In the genomic region with DNA sequence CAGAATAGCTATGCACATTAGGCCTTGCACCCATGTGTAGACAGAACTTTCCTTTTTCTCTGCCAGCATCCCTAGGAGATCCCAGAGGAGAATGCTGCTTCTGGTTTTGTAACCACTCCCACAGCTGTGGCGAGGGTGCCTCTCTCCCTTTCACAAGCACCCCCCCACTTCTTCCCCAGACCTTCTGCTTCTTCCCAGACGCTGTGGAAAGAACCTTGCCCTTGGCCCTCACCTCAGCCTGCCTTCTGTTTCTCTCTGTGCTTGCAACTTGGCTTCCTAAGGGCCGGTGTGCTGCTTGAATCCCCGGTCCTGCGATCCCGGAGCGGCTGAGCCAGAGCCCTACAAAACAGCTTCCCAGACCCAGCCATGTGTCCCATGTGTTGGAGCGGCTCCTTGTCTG, we compare ENCODE assay signal across 13 mouse cellular contexts. TPM values are rescaled to one million over a fixed set of nuclear protein-coding genes. Genes with fewer than 3 reads are reported as not detected.
A peak's percentile ranks its signal among the peaks of the same experiment; 100 is the strongest.
DNase-seq lines count a peak whose midpoint lies in the region; ATAC-seq and TF ChIP-seq lines count a peak whose summit lies in the region.
"Had no signal": no experiment of that assay in that cellular context is flagged by ENCODE, and none has a peak within 500 bp of the region (broad histone marks: within the 10 kb centered on the region; RNA-seq: fewer than 3 reads in every experiment).

No protein-coding gene starts in this region.

- no peaks in the 10 kb centered on the region for H3K27me3 ChIP-seq in lung, embryonic 14.5 days (ENCODE audit: insufficient read depth, low read length)
- no peaks in the 10 kb centered on the region for H3K27me3 ChIP-seq in MEL (ENCODE audit: control insufficient read depth in 1 of 2, insufficient read depth in 2 of 2, low read length in 2 of 2)
- no peaks in the 10 kb centered on the region for H3K27me3 ChIP-seq in intestine, embryonic 15.5 days (replicated peaks)
- no peaks in the 10 kb centered on the region for H3K27me3 ChIP-seq in small intestine, adult 2 months (ENCODE audit: control insufficient read depth, insufficient read depth, low read length)
- H3K27me3 ChIP-seq: neural tube, embryonic 12.5 days had no signal

- peak; percentile 36 to 56; a peak in 1 of 4 replicates for TF ChIP-seq POLR2A in MEL (IDR thresholded peaks at IDR 0.05; ENCODE audit: control insufficient read depth in 1 of 2, insufficient read depth in 1 of 2, low read depth in 1 of 2, low read length in 2 of 2, poor library complexity in 1 of 2)
- no peak for TF ChIP-seq POLR2A in small intestine, adult 2 months (IDR thresholded peaks at IDR 0.05; ENCODE audit: low read depth, low read length)

- H3K9ac ChIP-seq in lung, embryonic 14.5 days, result no peak overlapping the region
- peak overlapping the region; percentile 82 for H3K9ac ChIP-seq in MEL (ENCODE audit: control insufficient read depth, low read depth, low read length, poor library complexity, severe bottlenecking)
- H3K9ac ChIP-seq in intestine, embryonic 15.5 days, result no peak overlapping the region
- H3K9ac ChIP-seq: limb, embryonic 13.5 days; neural tube, embryonic 12.5 days had no signal

- no peak for TF ChIP-seq CTCF in lung, embryonic 14.5 days (IDR thresholded peaks at IDR 0.05; ENCODE audit: low read depth)
- TF ChIP-seq CTCF in MEL (IDR thresholded peaks at IDR 0.05 in 2 of 3, conservative IDR thresholded peaks at IDR 0.05 in 1 of 3; ENCODE audit: control insufficient read depth in 1 of 3, insufficient read depth in 1 of 3, low read depth in 2 of 3, low read length in 3 of 3, poor library complexity in 1 of 3, severe bottlenecking in 1 of 3), result no peak
- no peak for TF ChIP-seq CTCF in small intestine, adult 2 months (IDR thresholded peaks at IDR 0.05; ENCODE audit: extremely low read depth, insufficient read length, insufficient replicate concordance, low read depth, low read length)

- no peaks in the 10 kb centered on the region for H3K36me3 ChIP-seq in lung, embryonic 14.5 days (ENCODE audit: insufficient read depth)
- H3K36me3 ChIP-seq in MEL (ENCODE audit: control insufficient read depth in 1 of 2, insufficient read depth in 2 of 2, low read length in 2 of 2), result peaks cover 0 to 36% of the 10 kb centered on the region in 2 experiments; a peak in 2 of 4 replicates
- no peaks in the 10 kb centered on the region for H3K36me3 ChIP-seq in intestine, embryonic 15.5 days
- H3K36me3 ChIP-seq in small intestine, adult 2 months (ENCODE audit: control insufficient read depth, insufficient read depth, low read length), result no peaks in the 10 kb centered on the region
- H3K36me3 ChIP-seq: limb, embryonic 13.5 days; neural tube, embryonic 12.5 days had no signal

- DNase-seq in lung, embryonic 14.5 days, result no peak
- DNase-seq in lung, adult 18-20 months, result no peak
- peak; percentile 86 for DNase-seq in MEL (ENCODE audit: low read depth, low spot score)
- DNase-seq in layer of hippocampus, postnatal 36 days, result no peak
- no peak for DNase-seq in adrenal gland, postnatal 25 days
- no peak for DNase-seq in ovary, postnatal 10 days (ENCODE audit: low spot score)
- DNase-seq: cerebellum, adult 8-10 months had no signal

- no peak for TF ChIP-seq RAD21 in MEL (IDR thresholded peaks at IDR 0.05; ENCODE audit: low read depth, low read length)

- TF ChIP-seq EP300 in MEL (IDR thresholded peaks at IDR 0.05; ENCODE audit: low read depth in 1 of 2, low read length in 2 of 2), result no peak

- no peaks in the 10 kb centered on the region for H3K4me1 ChIP-seq in lung, embryonic 14.5 days (ENCODE audit: insufficient read depth)
- H3K4me1 ChIP-seq in MEL (ENCODE audit: control insufficient read depth in 1 of 2, insufficient read depth in 2 of 2, low read length in 2 of 2), result peaks cover 5 to 50% of the 10 kb centered on the region in 2 experiments; a peak in 3 of 4 replicates
- H3K4me1 ChIP-seq in intestine, embryonic 15.5 days (replicated peaks), result 0 out of 2 replicates have a peak, but pooled peaks cover 3% of the 10 kb centered on the region
- peaks cover 2% of the 10 kb centered on the region; the same call in 1 of the 2 replicates for H3K4me1 ChIP-seq in small intestine, adult 2 months (ENCODE audit: control insufficient read depth, insufficient read depth, insufficient read length, low read length)
- H3K4me1 ChIP-seq: neural tube, embryonic 12.5 days had no signal

- no peaks in the 10 kb centered on the region for H3K9me3 ChIP-seq in lung, embryonic 14.5 days (ENCODE audit: low read depth, low read length)
- no peaks in the 10 kb centered on the region for H3K9me3 ChIP-seq in MEL (replicated peaks; ENCODE audit: insufficient read depth, low read length)
- H3K9me3 ChIP-seq in intestine, embryonic 15.5 days, result no peaks in the 10 kb centered on the region
- H3K9me3 ChIP-seq: limb, embryonic 13.5 days; neural tube, embryonic 12.5 days had no signal

- WGBS in lung, embryonic 14.5 days, result 80% methylated on average over 8 of the region's 8 CpGs
- WGBS in intestine, embryonic 15.5 days, result 77% methylated on average over 8 of the region's 8 CpGs
- WGBS in small intestine, adult 2 months, result 80% methylated on average over 8 of the region's 8 CpGs

- no peak for ATAC-seq in lung, embryonic 14.5 days (ENCODE audit: insufficient read depth)
- ATAC-seq in intestine, embryonic 15.5 days, result no peak

- peak overlapping the region; percentile 65 for H3K27ac ChIP-seq in lung, embryonic 14.5 days (ENCODE audit: low read depth)
- peak overlapping the region; percentile 100 for H3K27ac ChIP-seq in MEL (ENCODE audit: control insufficient read depth, low read depth, low read length)
- peak overlapping the region; percentile 17; the same call in 1 of the 2 replicates for H3K27ac ChIP-seq in intestine, embryonic 15.5 days
- H3K27ac ChIP-seq in small intestine, adult 2 months (ENCODE audit: insufficient read depth, low read depth, low read length), result peak overlapping the region; percentile 88
- H3K27ac ChIP-seq: heart, adult 2 months; kidney, postnatal 0 days; limb, embryonic 13.5 days; neural tube, embryonic 12.5 days had no signal

- no peak overlapping the region for H3K4me3 ChIP-seq in lung, embryonic 14.5 days (ENCODE audit: low read depth, low read length)
- peak overlapping the region; percentile 47 to 54 for H3K4me3 ChIP-seq in MEL (ENCODE audit: control insufficient read depth in 1 of 2, insufficient read depth in 1 of 2, low read depth in 2 of 2, low read length in 2 of 2)
- no peak overlapping the region for H3K4me3 ChIP-seq in intestine, embryonic 15.5 days (replicated peaks)
- peak overlapping the region; percentile 51 for H3K4me3 ChIP-seq in small intestine, adult 2 months (ENCODE audit: low read depth, low read length)
- H3K4me3 ChIP-seq: heart, adult 2 months; limb, embryonic 13.5 days; neural tube, embryonic 12.5 days had no signal

- H3K79me2 ChIP-seq in MEL (ENCODE audit: control insufficient read depth, insufficient read depth, low read length, poor library complexity), result peaks cover 62% of the 10 kb centered on the region

- peak overlapping the region; percentile 27; the same call in 1 of the 2 replicates for H3K4me2 ChIP-seq in lung, embryonic 14.5 days
- H3K4me2 ChIP-seq in intestine, embryonic 15.5 days (replicated peaks), result no peak overlapping the region
- H3K4me2 ChIP-seq: limb, embryonic 13.5 days; neural tube, embryonic 12.5 days had no signal

TF ChIP-seq in MEL, 35 proteins besides CTCF, POLR2A, EP300 and RAD21:
- no peak for TF ChIP-seq POLR2AphosphoS2 (IDR thresholded peaks at IDR 0.05; ENCODE audit: low read length)
- TF ChIP-seq UBTF (IDR thresholded peaks at IDR 0.05; ENCODE audit: borderline replicate concordance, insufficient read depth, low read depth, low read length), result 0 out of 2 replicates have a peak, but pooled peaks have one; percentile 22

RNA-seq across cellular contexts. Expression of gene Tspoap1, which starts 9.3 kb away (rescaled TPM):
- 1.5 and 2.5 TPM in 2 replicates for polyA plus RNA-seq in lung, embryonic 14.5 days (2014; fragmentation: Nextera tagmentation; extraction: Ambion mirVana)
- total RNA-seq in MEL (2012; rRNA removed), result 3.7 and 5.2 TPM in 2 replicates
- 1 to 10 TPM in 1 of 2 experiments, not detected in 1; 8.6 TPM for polyA plus RNA-seq in MEL (2012; ENCODE audit: insufficient read depth in 1 of 2, insufficient read length in 2 of 2, low read depth in 1 of 2, low replicate concordance in 2 of 2, missing spikeins in 1 of 2)
- 0.96 and 1.5 TPM in 2 replicates for polyA plus RNA-seq in intestine, embryonic 15.5 days (2015; fragmentation: Nextera tagmentation; extraction: Ambion mirVana)
- polyA plus RNA-seq in small intestine, adult 2 months (2012; rRNA removed), result 0.89 and 1.3 TPM in 2 replicates
- total RNA-seq in layer of hippocampus, postnatal 36 days (2021), result 100 to 1,000 TPM; 146 to 163 TPM
- total RNA-seq in adrenal gland, postnatal 25 days (2021), result 7.4 and 9.4 TPM in 2 replicates
- total RNA-seq: heart, adult 2 months had no signal

RNA-seq across cellular contexts. Expression of gene Supt4a, which starts 13.7 kb away (rescaled TPM):
- 145 and 146 TPM in 2 replicates for polyA plus RNA-seq in lung, embryonic 14.5 days (2014; fragmentation: Nextera tagmentation; extraction: Ambion mirVana)
- 301 and 332 TPM in 2 replicates for total RNA-seq in MEL (2012; rRNA removed)
- 100 to 1,000 TPM in 1 of 2 experiments, not detected in 1; 223 TPM for polyA plus RNA-seq in MEL (2012; ENCODE audit: insufficient read depth in 1 of 2, insufficient read length in 2 of 2, low read depth in 1 of 2, low replicate concordance in 2 of 2, missing spikeins in 1 of 2)
- 117 and 121 TPM in 2 replicates for polyA plus RNA-seq in intestine, embryonic 15.5 days (2015; fragmentation: Nextera tagmentation; extraction: Ambion mirVana)
- polyA plus RNA-seq in small intestine, adult 2 months (2012; rRNA removed), result 21.5 and 43.3 TPM in 2 replicates
- total RNA-seq in layer of hippocampus, postnatal 36 days (2021), result 10 to 100 TPM; 71.7 to 78.7 TPM
- 59.0 and 84.6 TPM in 2 replicates for total RNA-seq in adrenal gland, postnatal 25 days (2021)

RNA-seq across cellular contexts. Expression of gene Mpo, which starts 42.4 kb away (rescaled TPM):
- 0.37 and 0.89 TPM in 2 replicates for polyA plus RNA-seq in lung, embryonic 14.5 days (2014; fragmentation: Nextera tagmentation; extraction: Ambion mirVana)
- total RNA-seq in MEL (2012; rRNA removed), result not detected in 2 replicates
- polyA plus RNA-seq in MEL (2012; ENCODE audit: insufficient read depth in 1 of 2, insufficient read length in 2 of 2, low read depth in 1 of 2, low replicate concordance in 2 of 2, missing spikeins in 1 of 2), result under 1 TPM in 1 of 2 experiments, not detected in 1; 0.13 TPM
- 2.9 and 5.9 TPM in 2 replicates for polyA plus RNA-seq in intestine, embryonic 15.5 days (2015; fragmentation: Nextera tagmentation; extraction: Ambion mirVana)
- 0.08 and 0.14 TPM in 2 replicates for polyA plus RNA-seq in small intestine, adult 2 months (2012; rRNA removed)
- under 1 TPM; 0.28 to 0.60 TPM for total RNA-seq in layer of hippocampus, postnatal 36 days (2021)
- not detected in 2 replicates for total RNA-seq in adrenal gland, postnatal 25 days (2021)
- total RNA-seq: heart, adult 2 months had no signal

Comparison
In these comparisons a context has a peak if more than half of its experiments do, and no peak if none do; other contexts are left out.
1. H3K27ac ChIP-seq: peak in every context shown above with its lines; median percentile 100 in MEL; 88 in small intestine, adult 2 months; 65 in lung, embryonic 14.5 days; 17 in intestine, embryonic 15.5 days.
2. H3K4me3 ChIP-seq: peak in MEL (2 of 2) and small intestine, adult 2 months (single experiment); none in lung, embryonic 14.5 days (single experiment) and intestine, embryonic 15.5 days (single experiment).